Mouse (Mus musculus): ENCODE measurements at regions not wholly inside any gene's neighbourhood (a gene's known extent, or its start where the extent isn't known, plus 50 kb on each side); places are given as distances from the start of the nearest gene placed in this dataset.

DNA sequence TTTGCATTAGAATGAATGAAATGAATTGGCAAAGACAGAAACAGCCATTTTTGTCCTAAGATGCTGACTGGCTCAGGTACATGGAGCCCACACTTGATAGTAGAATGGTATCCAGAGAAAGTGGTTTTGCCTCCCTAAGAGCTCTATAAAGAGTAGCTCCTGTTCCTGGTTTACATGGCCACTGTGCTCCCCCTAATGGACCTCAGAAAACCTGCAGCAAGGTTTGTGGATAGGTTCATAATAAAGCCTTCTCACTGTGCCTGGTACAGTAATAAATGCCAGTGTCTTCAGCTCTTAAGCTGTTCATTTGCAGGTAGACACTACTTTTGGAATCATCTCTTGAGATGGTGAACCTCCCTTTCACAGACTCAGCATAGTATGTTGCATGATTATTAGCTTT is 890.8 kb downstream of the Adam6a start:
- no peak for TF ChIP-seq CTCF (IDR thresholded peaks at IDR 0.05; ENCODE audit: low read depth)
- TF ChIP-seq EP300 (IDR thresholded peaks at IDR 0.05; ENCODE audit: low read depth) = no peak
